Mouse (Mus musculus): ENCODE measurements around the gene Gabra4.
"Not testable (repeated sequence)": the region's sequence is repeated elsewhere in the genome, so short reads cannot be mapped to it uniquely, and the experiment has no call there.

Gene Gabra4

GRCm38 (mm10) chr5:71658115-71658497, at the start of gene Gabra4:
Gene Gabra4 (minus strand): TSS chr5:71658308.
- DNase-seq (ENCODE audit: inconsistent ontology term): peak; percentile 64

DNA sequence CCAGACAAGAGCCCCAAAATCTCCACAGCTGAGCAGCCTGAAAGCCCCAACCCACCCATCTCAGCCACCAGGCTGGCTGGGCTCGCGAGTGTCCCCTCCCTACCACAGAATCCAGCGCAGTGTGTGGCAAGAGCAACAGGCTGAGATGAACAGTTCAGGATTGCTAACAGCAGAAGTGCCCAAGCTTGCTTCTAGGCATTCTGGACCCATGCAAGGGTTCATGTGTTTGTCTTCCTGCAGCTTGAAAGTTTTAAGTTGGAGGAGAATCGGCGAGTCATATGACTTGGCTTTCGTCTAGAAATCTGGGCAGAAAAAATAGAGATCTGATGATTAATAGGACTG, 43.1 kb upstream of the Gabra4 start:
- DNase-seq (ENCODE audit: inconsistent ontology term): no peak

GRCm38 (mm10) chr5:71700468-71701272, 42.6 kb upstream of the Gabra4 start:
- DNase-seq (ENCODE audit: inconsistent ontology term): peak; percentile 65

- DNase-seq (ENCODE audit: inconsistent ontology term): peak; percentile 64
Observed at GRCm38 (mm10) chr5:71699696-71700467, 41.8 kb upstream of the Gabra4 start.

DNA sequence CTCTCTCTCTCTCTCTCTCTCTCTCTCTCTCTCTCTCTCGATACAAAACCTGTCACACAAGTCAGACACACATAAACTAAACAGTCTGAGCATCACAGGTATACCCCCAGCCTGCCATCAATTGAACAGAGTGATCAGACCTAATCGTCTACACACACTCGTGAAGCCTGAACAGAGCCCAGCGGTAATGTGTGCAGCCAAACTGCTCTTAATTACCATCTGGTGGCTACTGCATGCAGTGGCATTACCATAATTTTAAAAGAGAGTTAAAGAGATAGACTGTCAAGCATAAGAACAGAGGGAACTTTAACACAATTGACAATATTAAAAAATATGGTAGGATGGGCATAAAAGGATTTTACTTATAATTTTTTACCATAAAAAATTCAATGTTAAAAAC, 7.5 kb upstream of the Gabra4 start:
- no peak for DNase-seq (ENCODE audit: inconsistent ontology term)

- DNase-seq (ENCODE audit: inconsistent ontology term): no peak
Observed at GRCm38 (mm10) chr5:71657482-71658114, 510 bp downstream of the Gabra4 start, which contains the start of gene Gabrb1. Gene Gabrb1 (plus strand): TSS chr5:71658113.

GRCm38 (mm10) chr5:71656771-71657170, 1.3 kb downstream of the Gabra4 start:
- DNase-seq (ENCODE audit: inconsistent ontology term): peak; percentile 1

DNA sequence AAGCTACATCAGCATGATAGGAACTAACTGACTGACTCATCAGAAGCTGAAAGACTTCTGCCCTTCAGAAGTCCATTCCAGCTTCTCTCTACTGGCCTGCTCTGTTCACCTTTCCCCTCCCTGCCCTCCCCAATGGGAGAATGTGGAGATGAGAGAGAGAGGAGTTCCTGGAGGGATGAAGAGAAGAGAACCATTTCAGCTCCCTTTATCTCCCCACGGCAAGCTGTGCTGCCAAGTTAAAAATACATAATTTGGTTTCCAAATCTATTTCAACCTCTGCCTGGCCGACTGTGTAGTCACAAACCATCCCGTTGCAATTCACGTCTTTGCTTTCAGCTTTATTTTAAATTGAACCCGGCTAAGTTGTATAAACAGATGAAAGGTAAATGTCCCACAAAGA, 4.1 kb downstream of the Gabra4 start:
- DNase-seq (ENCODE audit: inconsistent ontology term): no peak

- no peak for DNase-seq (ENCODE audit: inconsistent ontology term)
Observed at GRCm38 (mm10) chr5:71648108-71648507, 10.0 kb downstream of the Gabra4 start.

DNA sequence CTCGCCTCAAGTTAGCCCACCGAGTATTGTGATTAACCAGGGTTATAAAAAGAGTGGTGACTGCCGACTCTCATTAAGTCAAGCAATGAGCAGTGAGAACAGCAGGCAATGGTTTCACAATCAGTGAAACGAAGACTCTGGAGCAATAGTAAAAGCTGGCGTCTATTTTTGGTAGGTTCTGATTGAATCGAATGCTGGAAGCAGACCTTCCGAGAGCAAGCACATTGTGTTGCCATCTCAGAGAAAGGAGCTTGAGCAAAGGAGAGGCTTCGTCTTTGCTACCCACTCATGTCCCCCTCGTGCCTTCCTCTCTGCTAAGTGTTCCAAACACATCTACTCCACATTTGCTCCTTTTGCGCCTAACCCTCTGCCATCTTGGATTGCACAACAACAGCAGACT, 18.3 kb downstream of the Gabra4 start:
- DNase-seq (ENCODE audit: inconsistent ontology term): no peak

DNA sequence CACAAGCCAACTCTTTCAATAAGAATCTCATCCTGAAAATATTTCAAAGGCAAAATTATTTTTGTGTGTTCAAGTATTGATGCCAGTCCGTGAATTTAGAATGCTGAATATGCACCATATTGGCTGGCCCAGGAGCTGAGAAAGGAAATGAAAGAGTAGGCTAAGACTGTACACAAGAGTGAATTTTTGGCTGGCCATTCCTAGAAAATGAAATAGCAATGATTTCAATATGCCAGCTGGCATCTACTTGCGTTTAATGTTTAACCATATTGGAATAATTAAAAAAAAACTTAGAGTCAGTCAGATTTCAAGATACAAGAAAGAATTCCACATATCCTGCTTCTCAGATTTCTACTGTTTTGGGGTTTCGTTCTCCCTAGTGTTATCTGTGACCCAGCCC, 30.3 kb downstream of the Gabra4 start:
- no peak for DNase-seq (ENCODE audit: inconsistent ontology term)

- no peak for DNase-seq (ENCODE audit: inconsistent ontology term)
Observed at GRCm38 (mm10) chr5:71616734-71617133, 41.4 kb downstream of the Gabra4 start.

DNA sequence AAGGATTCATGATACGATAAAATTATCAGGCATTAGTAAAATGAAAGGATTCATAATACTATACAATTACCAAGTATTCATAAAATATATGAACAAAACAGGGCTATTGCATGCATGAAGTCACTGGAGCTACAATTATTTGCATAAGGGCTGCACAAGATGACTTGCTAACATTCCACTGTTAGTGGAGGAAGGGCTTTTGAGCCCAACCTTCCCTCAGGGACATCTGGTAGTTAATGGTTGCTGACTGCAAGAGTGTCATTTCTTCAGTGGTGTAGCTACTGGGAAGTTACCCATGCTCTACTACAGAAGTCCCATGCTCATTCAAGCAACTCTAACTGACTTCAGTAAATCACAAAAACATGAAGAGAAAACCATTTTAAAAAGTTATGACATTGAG, 43.8 kb downstream of the Gabra4 start:
- no peak for DNase-seq (ENCODE audit: inconsistent ontology term)

GRCm38 (mm10) chr5:71608735-71609134, 49.4 kb downstream of the Gabra4 start:
- no peak for DNase-seq (ENCODE audit: inconsistent ontology term)

- no peak for DNase-seq (ENCODE audit: inconsistent ontology term)
Observed at GRCm38 (mm10) chr5:71606907-71607306, 51.2 kb downstream of the Gabra4 start.

GRCm38 (mm10) chr5:71604128-71604690, 53.9 kb downstream of the Gabra4 start:
- no peak for DNase-seq (ENCODE audit: inconsistent ontology term)

GRCm38 (mm10) chr5:71595321-71595720, 62.8 kb downstream of the Gabra4 start:
- no peak for DNase-seq (ENCODE audit: inconsistent ontology term)

DNA sequence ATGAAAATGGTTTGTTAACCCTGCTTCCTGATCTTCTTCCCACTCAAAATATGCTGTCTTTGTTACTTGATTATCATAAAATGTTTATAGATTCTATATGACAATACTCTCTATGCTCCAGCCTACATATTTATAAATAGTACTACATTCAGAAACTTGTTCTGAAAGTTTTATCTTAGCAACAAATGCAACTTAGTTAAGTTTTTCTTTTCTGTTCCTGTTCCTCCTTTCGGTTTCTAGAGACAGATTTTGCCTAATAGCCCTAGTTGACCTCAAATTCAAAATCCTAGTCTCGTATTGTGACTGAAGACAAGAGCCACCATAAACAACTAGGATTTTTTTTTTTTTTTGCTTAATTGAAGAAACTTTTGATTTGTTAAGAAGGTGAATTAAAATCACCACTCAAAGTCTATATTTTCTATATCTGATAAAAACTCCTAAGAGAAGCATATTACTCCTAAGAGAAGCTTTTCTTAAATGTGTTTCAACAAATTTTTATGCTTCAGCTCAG, 64.3 kb downstream of the Gabra4 start:
- no peak for DNase-seq (ENCODE audit: inconsistent ontology term)

GRCm38 (mm10) chr5:71571646-71572237, 86.4 kb downstream of the Gabra4 start:
- DNase-seq (ENCODE audit: inconsistent ontology term): no peak

- no peak for DNase-seq (ENCODE audit: inconsistent ontology term)
Observed at GRCm38 (mm10) chr5:71548079-71548478, 110.0 kb downstream of the Gabra4 start, which contains the start of gene Cox7b2. Gene Cox7b2 (minus strand): TSS chr5:71548205.

DNA sequence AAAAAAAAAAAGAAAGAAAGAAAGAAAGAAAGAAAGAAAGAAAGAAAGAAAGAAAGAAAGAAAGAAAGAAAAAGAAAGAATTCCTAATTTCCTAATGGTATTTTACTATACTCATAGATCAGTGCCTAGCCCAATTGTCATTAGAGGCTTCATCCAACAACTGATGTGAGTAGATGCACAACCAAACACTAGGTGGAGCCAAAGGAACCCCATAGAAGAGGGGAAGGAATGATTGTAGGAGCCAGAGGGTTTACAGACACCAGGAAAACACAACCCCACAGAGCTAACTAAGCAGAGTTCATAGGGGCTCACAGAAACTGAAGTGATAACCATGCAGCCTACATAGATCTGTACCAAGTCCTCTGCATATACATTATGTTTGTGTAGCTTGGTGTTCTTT, 112.6 kb downstream of the Gabra4 start:
- peak; percentile 35 for DNase-seq (ENCODE audit: inconsistent ontology term)

DNA sequence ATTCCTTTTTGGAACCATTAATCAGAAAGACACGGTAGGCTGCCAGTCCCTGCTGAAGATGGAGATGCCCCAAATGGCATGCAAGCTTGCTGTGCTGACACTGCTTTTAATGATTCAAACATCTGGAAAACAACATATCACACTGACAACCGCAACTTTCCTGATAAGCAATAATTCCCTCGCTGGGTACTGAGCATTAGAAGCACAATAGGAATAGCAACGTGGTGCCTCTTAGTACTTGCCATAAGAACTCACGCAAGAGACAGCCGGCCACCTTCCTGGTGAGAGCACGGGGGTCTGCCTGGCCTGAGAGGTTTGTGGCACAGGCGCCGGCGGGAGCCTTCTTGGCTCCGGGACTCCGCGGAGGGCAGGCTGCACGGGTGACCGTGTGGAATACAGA, 132.6 kb downstream of the Gabra4 start:
- DNase-seq (ENCODE audit: inconsistent ontology term): not testable (repeated sequence)

Measured in Muller cell, postnatal 12 days (primary cell).